Mouse (Mus musculus): Measurements from ENCODE around the gene Sdk2.

Gene Sdk2

DNA sequence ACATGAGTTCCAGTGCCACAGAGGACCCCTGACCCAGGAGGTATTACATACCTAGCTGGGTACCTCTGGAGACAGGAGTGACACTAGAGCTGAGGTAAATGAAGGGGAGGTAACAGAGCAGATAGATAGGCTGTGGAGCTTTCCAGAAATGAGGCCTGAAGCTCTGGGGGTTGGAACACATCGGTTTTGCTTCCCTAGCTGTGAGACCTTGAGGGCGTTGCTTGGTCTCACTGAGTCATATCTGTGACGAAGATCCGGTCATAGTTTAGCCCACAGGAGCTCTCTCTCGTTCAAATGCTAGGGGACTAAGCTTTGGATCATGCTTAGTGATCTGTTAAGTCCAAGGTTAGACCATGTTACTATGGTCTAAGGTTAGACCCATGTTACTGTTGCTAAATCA, 308.0 kb downstream of the Sdk2 start:
- no peak for DNase-seq

GRCm38 (mm10) chr11:113756578-113756977, 310.3 kb downstream of the Sdk2 start:
- no peak for DNase-seq

- DNase-seq, result no peak
Observed at GRCm38 (mm10) chr11:113755878-113756277, 311.0 kb downstream of the Sdk2 start.

GRCm38 (mm10) chr11:113754845-113755244, 312.0 kb downstream of the Sdk2 start:
- DNase-seq, result no peak

DNA sequence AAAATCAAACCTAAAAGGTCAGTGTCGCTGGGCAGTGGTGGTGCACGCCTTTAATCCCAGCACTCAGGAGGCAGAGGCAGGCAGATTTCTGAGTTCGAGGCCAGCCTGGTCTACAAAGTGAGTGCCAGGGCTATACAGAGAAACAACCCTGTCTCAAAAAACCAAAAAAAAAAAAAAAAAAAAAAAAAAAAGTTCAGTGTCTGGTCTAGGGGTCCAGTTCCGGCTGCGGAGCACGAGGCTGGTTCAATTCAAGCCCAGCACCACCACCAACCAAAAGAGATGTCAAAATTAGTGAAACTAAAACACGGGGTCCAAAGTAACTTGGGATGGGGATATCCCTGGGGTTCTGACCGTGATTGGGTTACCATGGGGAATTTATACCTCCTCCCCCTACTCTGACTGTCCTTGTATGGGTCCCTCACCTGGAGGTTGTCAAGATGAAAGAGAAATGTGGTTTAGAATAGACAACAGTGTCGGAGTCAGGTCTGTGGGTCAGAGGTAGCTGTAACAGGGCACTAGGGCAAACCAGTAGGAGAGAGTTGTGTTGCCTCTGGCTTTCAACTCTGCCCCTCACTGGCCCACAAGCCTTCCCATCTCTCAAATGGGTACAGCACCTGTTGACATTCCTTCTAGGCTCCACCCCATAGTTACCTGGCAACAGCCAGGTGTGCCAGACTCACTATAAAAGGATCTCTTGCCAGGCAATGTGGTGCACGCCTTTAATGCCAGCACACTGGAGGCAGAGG, 314.0 kb downstream of the Sdk2 start:
- no peak for DNase-seq

DNA sequence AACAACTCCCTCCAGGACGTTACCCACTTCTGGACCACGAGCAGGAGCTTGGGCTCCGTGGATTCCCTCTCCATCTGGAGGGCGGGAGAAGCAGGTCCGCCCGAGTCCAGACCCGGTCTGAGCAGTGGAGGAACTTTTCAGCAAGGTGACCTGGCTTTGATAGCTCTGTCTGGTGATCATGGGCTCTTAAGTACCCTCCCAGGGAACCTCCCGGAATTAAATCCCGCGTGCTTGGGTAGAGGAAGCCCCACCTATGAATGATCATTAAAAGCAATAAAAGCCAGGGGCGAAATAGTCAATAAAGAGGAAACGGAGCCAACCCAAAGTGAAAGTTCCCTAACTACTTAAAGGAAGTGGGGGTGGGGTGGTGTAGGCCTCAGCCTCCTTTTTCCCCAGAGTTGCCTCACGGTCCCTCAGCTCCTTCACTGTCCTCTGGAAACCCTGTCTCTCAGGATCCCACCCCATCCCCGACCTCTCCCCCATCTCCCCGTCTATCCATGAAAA, 314.6 kb downstream of the Sdk2 start:
- DNase-seq, result peak; percentile 35

DNA sequence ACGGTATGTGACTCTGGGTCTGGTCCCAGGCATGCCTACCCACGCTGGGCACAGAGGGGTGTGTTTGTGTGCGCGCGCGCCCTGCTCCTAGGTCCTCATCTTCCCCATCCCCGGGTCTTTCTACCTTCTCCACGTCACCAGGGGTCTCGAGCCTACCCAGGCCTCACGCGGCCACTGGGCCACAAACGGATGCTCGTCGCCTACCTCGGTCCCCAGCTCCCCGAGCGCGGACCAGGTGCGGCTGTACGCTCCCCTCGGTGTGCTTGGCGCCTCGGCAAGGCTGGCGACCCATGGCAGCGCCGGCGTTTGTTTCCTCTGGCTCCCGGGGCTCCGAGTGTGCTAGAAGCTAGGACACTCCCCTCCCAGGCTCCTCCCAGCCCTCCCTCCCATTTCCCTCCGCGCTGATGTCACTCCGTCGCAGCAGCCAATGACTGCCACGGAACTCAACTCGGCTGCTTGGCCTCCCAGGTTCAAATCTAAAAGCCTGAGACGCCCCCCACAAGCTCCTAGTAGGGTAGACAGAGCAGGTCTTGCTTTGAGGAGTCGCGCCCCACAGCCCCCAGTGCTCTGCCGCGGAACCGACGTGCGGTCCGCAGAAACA, 315.3 kb downstream of the Sdk2 start, which contains the start of gene Cdc42ep4:
Cdc42ep4 (minus strand) TSS at position 398 of the 601 bp plus-strand sequence.
- peak; percentile 89 for DNase-seq

- DNase-seq, result peak; percentile 89
Observed at GRCm38 (mm10) chr11:113750571-113751483, 316.0 kb downstream of the Sdk2 start.

- DNase-seq, result peak; percentile 29
Observed at GRCm38 (mm10) chr11:113749749-113750351, 317.0 kb downstream of the Sdk2 start.

- peak; percentile 39 for DNase-seq
Observed at GRCm38 (mm10) chr11:113748797-113749521, 317.9 kb downstream of the Sdk2 start.

GRCm38 (mm10) chr11:113747725-113748380, 319.0 kb downstream of the Sdk2 start:
- no peak for DNase-seq

- peak; percentile 51 for DNase-seq
Observed at GRCm38 (mm10) chr11:113747056-113747455, 319.8 kb downstream of the Sdk2 start.

GRCm38 (mm10) chr11:113745961-113746360, 320.9 kb downstream of the Sdk2 start:
- DNase-seq, result no peak

- no peak for DNase-seq
Observed at GRCm38 (mm10) chr11:113742998-113743397, 323.8 kb downstream of the Sdk2 start.

DNA sequence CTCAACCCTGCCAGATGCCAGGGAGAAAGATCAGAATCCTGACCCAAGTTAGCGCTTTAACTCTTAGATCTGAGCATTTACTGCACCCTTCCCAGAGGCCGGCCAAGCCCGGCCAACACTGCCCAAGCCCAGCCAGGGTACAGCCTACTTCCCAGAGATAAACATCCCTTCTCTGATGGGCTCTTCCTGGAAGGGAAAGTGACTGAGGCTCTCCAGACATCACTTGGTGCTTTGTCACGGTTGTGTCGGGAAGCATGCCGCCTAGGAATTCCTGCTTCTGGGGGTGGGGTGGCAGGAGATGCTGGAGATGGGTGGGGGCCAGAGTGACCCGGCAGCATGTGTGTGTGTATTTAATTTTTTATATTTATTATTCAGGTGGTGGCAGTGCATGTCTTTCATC, 326.7 kb downstream of the Sdk2 start:
- no peak for DNase-seq

DNA sequence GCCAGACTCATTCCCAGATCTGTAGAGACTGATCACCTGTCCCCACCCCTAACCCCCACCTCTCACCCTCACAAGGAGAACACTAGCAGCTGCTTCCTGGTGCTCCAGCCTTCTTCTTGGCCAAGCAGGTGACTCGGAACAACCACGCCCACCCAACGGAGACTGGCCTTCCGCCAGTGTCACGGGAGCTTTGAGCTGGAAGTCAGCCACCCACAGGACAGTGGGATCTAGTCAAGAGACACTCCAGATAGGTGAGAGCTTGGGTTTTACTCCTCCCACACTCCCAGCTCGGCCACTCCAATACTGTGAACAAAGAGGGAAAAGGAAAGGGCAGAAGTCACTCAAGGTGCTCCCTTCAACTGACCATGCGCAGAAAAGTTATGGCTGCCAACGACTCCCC, 327.6 kb downstream of the Sdk2 start:
- no peak for DNase-seq

GRCm38 (mm10) chr11:113737912-113738311, 328.9 kb downstream of the Sdk2 start:
- no peak for DNase-seq

DNA sequence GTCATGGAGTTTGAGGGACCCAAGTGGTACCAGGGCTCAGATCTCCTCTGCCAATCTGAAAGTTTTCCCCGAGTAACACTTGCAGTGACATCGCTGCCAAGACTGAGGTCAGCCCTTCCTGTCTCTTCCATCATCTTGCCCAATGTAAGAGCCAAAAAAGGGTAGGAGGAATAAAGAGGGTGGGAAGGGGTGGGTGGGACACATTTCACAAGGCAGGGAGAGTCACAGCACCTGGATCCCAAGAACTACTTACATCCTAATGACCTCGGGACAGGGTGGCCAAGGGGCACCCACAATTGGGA, 329.3 kb downstream of the Sdk2 start:
- DNase-seq, result no peak

DNA sequence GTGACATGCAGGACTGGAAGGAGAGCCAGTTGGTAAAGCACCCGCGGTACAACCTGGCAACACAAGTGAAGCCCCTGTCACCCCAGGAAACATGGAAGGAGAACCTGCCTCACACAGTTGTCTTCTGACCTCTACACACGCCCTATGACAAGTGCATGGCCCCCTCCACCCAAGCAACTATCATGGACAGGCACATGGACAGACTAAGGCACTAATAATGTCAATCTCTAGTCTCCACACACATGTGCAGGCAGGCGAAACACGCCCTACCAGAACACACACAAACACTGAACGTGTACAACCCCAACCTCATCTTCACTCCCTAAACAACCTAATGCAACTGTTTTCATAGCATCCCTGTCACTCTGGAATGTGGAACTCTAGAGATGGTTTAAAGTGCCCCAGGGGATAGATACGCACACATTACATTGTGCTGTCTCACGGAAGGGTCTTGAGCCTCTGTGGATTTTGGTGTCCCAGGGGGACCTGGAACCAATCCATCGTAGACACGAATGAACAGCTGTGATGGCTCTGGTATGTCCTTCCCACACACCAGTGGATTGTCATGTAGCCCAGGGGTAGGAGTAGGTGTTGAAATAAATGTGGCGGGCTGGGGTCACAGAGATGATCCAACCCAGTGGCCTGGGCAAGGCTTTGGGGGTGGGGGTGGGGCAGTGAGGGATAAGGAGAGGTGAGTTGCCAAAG, 329.8 kb downstream of the Sdk2 start:
- DNase-seq, result no peak

DNA sequence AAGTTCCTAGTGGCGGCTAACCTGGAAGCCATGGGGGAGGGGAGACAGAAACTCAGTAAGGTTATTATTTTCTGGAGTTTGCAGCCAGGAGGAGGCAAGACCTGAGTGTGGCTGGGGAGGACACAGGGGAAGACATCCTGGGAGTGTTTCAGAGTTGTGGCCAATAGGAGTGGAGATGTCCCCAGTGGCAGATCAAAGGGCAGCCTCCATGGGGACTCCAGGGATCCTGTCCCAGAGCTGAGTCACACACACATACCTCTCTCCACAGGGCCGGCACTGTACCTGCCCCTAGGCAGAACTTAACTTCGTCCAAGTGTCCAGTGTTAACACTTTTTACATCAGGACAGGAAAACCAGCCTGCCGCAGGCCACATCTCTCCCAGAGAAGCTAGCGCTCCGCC, 331.7 kb downstream of the Sdk2 start:
- no peak for DNase-seq

Measured in thymus, postnatal 14 days (tissue).